Mouse (Mus musculus): ENCODE data around the gene Gm10772. TPM values are rescaled to one million over a fixed set of nuclear protein-coding genes. Genes with fewer than 3 reads are reported as not detected.
"Not testable (repeated sequence)": the region's sequence is repeated elsewhere in the genome, so short reads cannot be mapped to it uniquely, and the experiment has no call there.

The Gm10772 gene
- total RNA-seq (2014; fragmentation: Nextera tagmentation) (not detected in 2 replicates), total RNA-seq (2017) (not detected in 2 replicates)

DNA sequence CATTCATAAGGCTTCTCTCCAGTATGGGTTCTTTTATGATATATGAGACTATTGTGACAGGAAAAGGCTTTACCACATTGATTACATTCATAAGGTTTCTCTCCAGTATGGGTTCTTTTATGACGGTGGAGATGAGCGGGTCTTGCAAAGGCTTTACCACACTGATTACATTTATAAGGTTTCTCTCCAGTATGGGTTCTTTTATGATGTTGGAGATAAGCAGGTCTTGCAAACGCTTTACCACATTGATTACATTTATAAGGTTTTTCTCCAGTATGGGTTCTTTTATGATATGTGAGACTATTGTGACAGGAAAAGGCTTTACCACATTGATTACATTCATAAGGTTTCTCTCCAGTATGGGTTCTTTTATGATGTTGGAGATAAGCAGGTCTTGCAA lies at the start of gene Gm10772:
Gene Gm10772 (minus strand): TSS at position 101 of the 400 bp plus-strand sequence.
- not testable (repeated sequence) for ATAC-seq (replicated peaks; ENCODE audit: low FRiP score, low TSS enrichment, poor library complexity, severe bottlenecking)

GRCm38 (mm10) chr13:66263914-66264313 lies 36.5 kb upstream of the Gm10772 start:
- not testable (repeated sequence) for ATAC-seq (replicated peaks; ENCODE audit: low FRiP score, low TSS enrichment, poor library complexity, severe bottlenecking)

GRCm38 (mm10) chr13:66263141-66263540 lies 35.8 kb upstream of the Gm10772 start:
- ATAC-seq (replicated peaks; ENCODE audit: low FRiP score, low TSS enrichment, poor library complexity, severe bottlenecking): not testable (repeated sequence)

- no peak for ATAC-seq (replicated peaks; ENCODE audit: low FRiP score, low TSS enrichment, poor library complexity, severe bottlenecking)
Observed at GRCm38 (mm10) chr13:66214349-66214748, 13.0 kb downstream of the Gm10772 start.

GRCm38 (mm10) chr13:66213811-66214210 lies 13.6 kb downstream of the Gm10772 start:
- not testable (repeated sequence) for ATAC-seq (replicated peaks; ENCODE audit: low FRiP score, low TSS enrichment, poor library complexity, severe bottlenecking)

- not testable (repeated sequence) for ATAC-seq (replicated peaks; ENCODE audit: low FRiP score, low TSS enrichment, poor library complexity, severe bottlenecking)
Observed at GRCm38 (mm10) chr13:66179172-66179571, 48.2 kb downstream of the Gm10772 start.

Other genes with a start within 250 kb of the Gm10772 start
- gene Gm10324, start 108.0 kb downstream of the Gm10772 start, total RNA-seq (2014; fragmentation: Nextera tagmentation): not detected in 2 replicates
- not detected in 2 replicates for gene Gm10324, start 108.0 kb downstream of the Gm10772 start, total RNA-seq (2017)
- gene 2410141K09Rik, start 213.5 kb upstream of the Gm10772 start, total RNA-seq (2014; fragmentation: Nextera tagmentation): not detected in 2 replicates
- not detected in 2 replicates for gene 2410141K09Rik, start 213.5 kb upstream of the Gm10772 start, total RNA-seq (2017)

Data from megakaryocyte-erythroid progenitor cell, adult 5-6 weeks (primary cell).